Mouse (Mus musculus): ENCODE results near the gene Kcnab3.

DNA sequence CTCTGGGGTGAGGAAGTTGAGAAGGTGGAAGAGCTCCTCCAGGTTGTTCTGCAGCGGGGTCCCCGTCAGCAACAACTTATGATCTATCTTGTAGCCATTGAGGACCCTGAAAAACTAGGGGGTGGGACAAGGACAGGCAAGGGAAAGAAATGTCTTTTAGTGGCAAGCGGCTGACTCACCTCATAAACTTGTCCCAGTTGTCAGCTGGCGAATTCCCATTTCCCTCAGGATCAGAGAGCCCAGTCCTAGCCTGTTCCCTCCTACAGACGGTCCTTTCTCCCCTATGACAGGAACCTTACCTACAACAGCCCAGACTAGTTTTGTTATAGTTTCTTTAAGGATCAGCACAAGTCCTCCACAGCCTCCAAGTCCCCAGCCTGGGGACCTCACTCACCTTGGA lies 30.5 kb downstream of the Kcnab3 start:
- TF ChIP-seq POLR2A (IDR thresholded peaks at IDR 0.05; ENCODE audit: low read depth, low read length) = no peak
- no peak for TF ChIP-seq CTCF (IDR thresholded peaks at IDR 0.05; ENCODE audit: extremely low read depth, insufficient read depth, insufficient read length, insufficient replicate concordance)

All from spleen, adult 2 months (tissue).